In genomic region chr2:135153248-135153647, GRCm38 (mm10) we compare ENCODE assay signal across 27 mouse cellular contexts.
A peak's percentile ranks its signal among the peaks of the same experiment; 100 is the strongest.
DNase-seq lines count a peak whose midpoint lies in the region; ATAC-seq and TF ChIP-seq lines count a peak whose summit lies in the region.
"Had no signal": no experiment of that assay in that cellular context is flagged by ENCODE, and none has a peak within 500 bp of the region (broad histone marks: within the 10 kb centered on the region; RNA-seq: fewer than 3 reads in every experiment).

No protein-coding gene starts in this region.

- H3K4me3 ChIP-seq in embryonic facial prominence, embryonic 11.5 days (ENCODE audit: low read depth, low read length), result no peak overlapping the region
- no peak overlapping the region for H3K4me3 ChIP-seq in embryonic facial prominence, embryonic 10.5 days
- H3K4me3 ChIP-seq in hindbrain, postnatal 0 days (ENCODE audit: low read length), result no peak overlapping the region
- H3K4me3 ChIP-seq in hindbrain, embryonic 14.5 days (replicated peaks; ENCODE audit: low read length), result no peak overlapping the region
- no peak overlapping the region for H3K4me3 ChIP-seq in neural tube, embryonic 15.5 days (replicated peaks)
- H3K4me3 ChIP-seq in liver, embryonic 11.5 days (ENCODE audit: low read depth, low read length), result no peak overlapping the region
- H3K4me3 ChIP-seq: embryonic facial prominence, embryonic 13.5 days; erythroblast, embryonic 14.5 days; forebrain, embryonic 12.5 days; hindbrain, embryonic 10.5 days; intestine, embryonic 15.5 days; lung, embryonic 15.5 days; midbrain, embryonic 10.5 days; stomach, embryonic 15.5 days had no signal

- no peaks in the 10 kb centered on the region for H3K36me3 ChIP-seq in embryonic facial prominence, embryonic 11.5 days (replicated peaks; ENCODE audit: control insufficient read depth, insufficient read depth, low read depth, low read length)
- H3K36me3 ChIP-seq in embryonic facial prominence, embryonic 10.5 days (replicated peaks), result no peaks in the 10 kb centered on the region
- H3K36me3 ChIP-seq in hindbrain, postnatal 0 days (ENCODE audit: insufficient read depth, low read length), result no peaks in the 10 kb centered on the region
- H3K36me3 ChIP-seq in hindbrain, embryonic 14.5 days (replicated peaks; ENCODE audit: control insufficient read depth, insufficient read depth), result no peaks in the 10 kb centered on the region
- H3K36me3 ChIP-seq in neural tube, embryonic 15.5 days, result no peaks in the 10 kb centered on the region
- H3K36me3 ChIP-seq in liver, embryonic 11.5 days (ENCODE audit: control insufficient read depth, insufficient read depth, low read length), result no peaks in the 10 kb centered on the region
- H3K36me3 ChIP-seq: embryonic facial prominence, embryonic 13.5 days; forebrain, embryonic 12.5 days; hindbrain, embryonic 10.5 days; intestine, embryonic 15.5 days; lung, embryonic 15.5 days; midbrain, embryonic 10.5 days; stomach, embryonic 15.5 days had no signal

- no peak overlapping the region for H3K27ac ChIP-seq in embryonic facial prominence, embryonic 11.5 days (replicated peaks; ENCODE audit: low read depth, low read length)
- no peak overlapping the region for H3K27ac ChIP-seq in embryonic facial prominence, embryonic 10.5 days (replicated peaks)
- no peak overlapping the region for H3K27ac ChIP-seq in hindbrain, postnatal 0 days
- H3K27ac ChIP-seq in hindbrain, embryonic 14.5 days, result no peak overlapping the region
- H3K27ac ChIP-seq in neural tube, embryonic 15.5 days (replicated peaks), result peak overlapping the region; percentile 56
- H3K27ac ChIP-seq in liver, embryonic 11.5 days (ENCODE audit: low read depth, low read length), result no peak overlapping the region
- H3K27ac ChIP-seq: embryonic facial prominence, embryonic 13.5 days; forebrain, embryonic 12.5 days; hindbrain, embryonic 10.5 days; intestine, embryonic 15.5 days; kidney, postnatal 0 days; lung, embryonic 15.5 days; midbrain, embryonic 10.5 days; stomach, embryonic 15.5 days had no signal

- no peaks in the 10 kb centered on the region for H3K9me3 ChIP-seq in embryonic facial prominence, embryonic 11.5 days (replicated peaks; ENCODE audit: control insufficient read depth, low read length)
- no peaks in the 10 kb centered on the region for H3K9me3 ChIP-seq in embryonic facial prominence, embryonic 10.5 days
- H3K9me3 ChIP-seq in hindbrain, postnatal 0 days (ENCODE audit: low read length), result no peaks in the 10 kb centered on the region
- H3K9me3 ChIP-seq in hindbrain, embryonic 14.5 days (ENCODE audit: control insufficient read depth, low read length), result no peaks in the 10 kb centered on the region
- no peaks in the 10 kb centered on the region for H3K9me3 ChIP-seq in neural tube, embryonic 15.5 days (replicated peaks)
- H3K9me3 ChIP-seq in liver, embryonic 11.5 days (ENCODE audit: control insufficient read depth, low read length), result no peaks in the 10 kb centered on the region
- H3K9me3 ChIP-seq: embryonic facial prominence, embryonic 13.5 days; forebrain, embryonic 12.5 days; hindbrain, embryonic 10.5 days; intestine, embryonic 15.5 days; lung, embryonic 15.5 days; midbrain, embryonic 10.5 days; stomach, embryonic 15.5 days had no signal

- no peak overlapping the region for H3K4me2 ChIP-seq in embryonic facial prominence, embryonic 11.5 days (ENCODE audit: low read depth, low read length)
- no peak overlapping the region for H3K4me2 ChIP-seq in hindbrain, postnatal 0 days (ENCODE audit: low read depth, low read length)
- no peak overlapping the region for H3K4me2 ChIP-seq in hindbrain, embryonic 14.5 days (replicated peaks)
- no peak overlapping the region for H3K4me2 ChIP-seq in neural tube, embryonic 15.5 days
- H3K4me2 ChIP-seq in liver, embryonic 11.5 days, result no peak overlapping the region
- H3K4me2 ChIP-seq: embryonic facial prominence, embryonic 13.5 days; forebrain, embryonic 12.5 days; intestine, embryonic 15.5 days; lung, embryonic 15.5 days; stomach, embryonic 15.5 days had no signal

- ATAC-seq in embryonic facial prominence, embryonic 11.5 days (replicated peaks; ENCODE audit: insufficient number of reproducible peaks, low FRiP score, low TSS enrichment, low read depth), result no peak
- peak; percentile 47; the same call in 1 of the 2 replicates for ATAC-seq in hindbrain, postnatal 0 days
- ATAC-seq in hindbrain, embryonic 14.5 days (ENCODE audit: low FRiP score), result no peak
- peak; percentile 59; the same call in 1 of the 2 replicates for ATAC-seq in neural tube, embryonic 15.5 days (ENCODE audit: low FRiP score)
- no peak for ATAC-seq in liver, embryonic 11.5 days (replicated peaks; ENCODE audit: low FRiP score)
- ATAC-seq: hindbrain, embryonic 16.5 days; intestine, embryonic 15.5 days; midbrain, embryonic 16.5 days had no signal

- H3K9ac ChIP-seq in embryonic facial prominence, embryonic 11.5 days (replicated peaks; ENCODE audit: low read length), result no peak overlapping the region
- H3K9ac ChIP-seq in hindbrain, postnatal 0 days (replicated peaks; ENCODE audit: low read length), result no peak overlapping the region
- H3K9ac ChIP-seq in hindbrain, embryonic 14.5 days, result no peak overlapping the region
- no peak overlapping the region for H3K9ac ChIP-seq in neural tube, embryonic 15.5 days (replicated peaks)
- H3K9ac ChIP-seq in liver, embryonic 11.5 days (ENCODE audit: low read depth, low read length), result no peak overlapping the region
- H3K9ac ChIP-seq: embryonic facial prominence, embryonic 13.5 days; forebrain, embryonic 12.5 days; intestine, embryonic 15.5 days; lung, embryonic 15.5 days; stomach, embryonic 15.5 days had no signal

- WGBS in embryonic facial prominence, embryonic 11.5 days, result 53% methylated on average over 4 of the region's 4 CpGs
- 58% methylated on average over 4 of the region's 4 CpGs for WGBS in embryonic facial prominence, embryonic 10.5 days
- WGBS in hindbrain, postnatal 0 days, result 63% methylated on average over 4 of the region's 4 CpGs
- WGBS in hindbrain, embryonic 14.5 days, result 74% methylated on average over 4 of the region's 4 CpGs
- WGBS in neural tube, embryonic 15.5 days, result 61% methylated on average over 4 of the region's 4 CpGs
- 90% methylated on average over 4 of the region's 4 CpGs for WGBS in liver, embryonic 11.5 days

- no peaks in the 10 kb centered on the region for H3K4me1 ChIP-seq in embryonic facial prominence, embryonic 11.5 days (ENCODE audit: control insufficient read depth, insufficient read depth, low read length)
- peaks cover 11% of the 10 kb centered on the region for H3K4me1 ChIP-seq in embryonic facial prominence, embryonic 10.5 days
- H3K4me1 ChIP-seq in hindbrain, postnatal 0 days (ENCODE audit: insufficient read depth, low read length), result no peaks in the 10 kb centered on the region
- no peaks in the 10 kb centered on the region for H3K4me1 ChIP-seq in hindbrain, embryonic 14.5 days (replicated peaks; ENCODE audit: control insufficient read depth, insufficient read depth, low read length)
- peaks cover 6% of the 10 kb centered on the region; the same call in 1 of the 2 replicates for H3K4me1 ChIP-seq in neural tube, embryonic 15.5 days
- H3K4me1 ChIP-seq in liver, embryonic 11.5 days (replicated peaks; ENCODE audit: control insufficient read depth, insufficient read depth, low read length), result no peaks in the 10 kb centered on the region
- H3K4me1 ChIP-seq: forebrain, embryonic 12.5 days; hindbrain, embryonic 10.5 days; intestine, embryonic 15.5 days; midbrain, embryonic 10.5 days; stomach, embryonic 15.5 days had no signal

- TF ChIP-seq CTCF in hindbrain, postnatal 0 days (IDR thresholded peaks at IDR 0.05; ENCODE audit: low read depth), result no peak

- H3K27me3 ChIP-seq in embryonic facial prominence, embryonic 11.5 days (ENCODE audit: control insufficient read depth, insufficient read depth, low read length), result no peaks in the 10 kb centered on the region
- H3K27me3 ChIP-seq in embryonic facial prominence, embryonic 10.5 days (replicated peaks; ENCODE audit: low read depth, poor library complexity, severe bottlenecking), result no peaks in the 10 kb centered on the region
- no peaks in the 10 kb centered on the region for H3K27me3 ChIP-seq in hindbrain, postnatal 0 days (ENCODE audit: insufficient read depth, low read length)
- H3K27me3 ChIP-seq in hindbrain, embryonic 14.5 days (ENCODE audit: control insufficient read depth, insufficient read depth, low read length), result no peaks in the 10 kb centered on the region
- no peaks in the 10 kb centered on the region for H3K27me3 ChIP-seq in neural tube, embryonic 15.5 days (replicated peaks)
- no peaks in the 10 kb centered on the region for H3K27me3 ChIP-seq in liver, embryonic 11.5 days (replicated peaks; ENCODE audit: control insufficient read depth, insufficient read depth, low read length)
- H3K27me3 ChIP-seq: embryonic facial prominence, embryonic 13.5 days; forebrain, embryonic 12.5 days; intestine, embryonic 15.5 days; lung, embryonic 15.5 days; stomach, embryonic 15.5 days had no signal

- peak; percentile 13 for DNase-seq in embryonic facial prominence, embryonic 11.5 days (ENCODE audit: low spot score)
- DNase-seq in embryonic facial prominence, embryonic 10.5 days (ENCODE audit: low spot score), result no peak
- peak; percentile 12 for DNase-seq in hindbrain, postnatal 0 days (ENCODE audit: low spot score)
- DNase-seq in hindbrain, embryonic 14.5 days (ENCODE audit: low spot score), result no peak
- DNase-seq in NIH3T3 (ENCODE audit: low read depth), result peak; percentile 9
- DNase-seq in liver, embryonic 11.5 days (ENCODE audit: low spot score), result no peak
- DNase-seq: adrenal gland, postnatal 14 days; cerebellum, adult 2 months; cerebellum, postnatal 14 days; gastrocnemius, postnatal 14 days; heart, postnatal 14 days; kidney, adult 2 months; kidney, postnatal 4 days; right cerebral cortex, postnatal 25 days; thymus, postnatal 25 days had no signal

Comparison
In these comparisons a context has a peak if more than half of its experiments do, and no peak if none do; other contexts are left out.
1. ATAC-seq: peak in hindbrain, postnatal 0 days (single experiment) and neural tube, embryonic 15.5 days (single experiment); none in embryonic facial prominence, embryonic 11.5 days (single experiment), hindbrain, embryonic 14.5 days (single experiment) and liver, embryonic 11.5 days (single experiment).
2. DNase-seq: peak in embryonic facial prominence, embryonic 11.5 days (single experiment), hindbrain, postnatal 0 days (single experiment) and NIH3T3 (single experiment); none in embryonic facial prominence, embryonic 10.5 days (single experiment), hindbrain, embryonic 14.5 days (single experiment) and liver, embryonic 11.5 days (single experiment).